Mouse (Mus musculus) forebrain, embryonic 15.5 days (tissue): ENCODE measurements around the gene Specc1. TPM values are rescaled to one million over a fixed set of nuclear protein-coding genes. Genes with fewer than 3 reads are reported as not detected.
A peak's percentile ranks its signal among the peaks of the same experiment; 100 is the strongest.

ENCODE experiments used
- ATAC-seq: fragments of 200-750 bp; cut with Nextera tagmentation; replicated peaks from 2 replicates; pipeline ENCODE4 v1.8.0; 2017; ENCODE audit warnings: mild to moderate bottlenecking, moderate TSS enrichment, moderate library complexity
- H3K27ac ChIP-seq: fragments of 300-500 bp; sonication (generic); replicated peaks from 2 replicates; pipeline ENCODE4 v1.5.1; 2015; ENCODE audit warnings: mild to moderate bottlenecking, inconsistent platforms
- H3K27me3 ChIP-seq: fragments of 300-500 bp; sonication (generic); 2 replicates; pipeline ENCODE4 v1.6.1; 2015; ENCODE audit warnings: inconsistent platforms
- H3K36me3 ChIP-seq: fragments of 300-500 bp; sonication (generic); 2 replicates; pipeline ENCODE4 v1.6.1; 2015; ENCODE audit warnings: mild to moderate bottlenecking, inconsistent platforms
- H3K4me1 ChIP-seq: fragments of 300-500 bp; sonication (generic); 2 replicates; pipeline ENCODE4 v1.6.1; 2015; ENCODE audit warnings: inconsistent platforms
- H3K4me2 ChIP-seq: fragments of 300-500 bp; sonication (generic); replicated peaks from 2 replicates; pipeline ENCODE4 v1.6.1; 2015; ENCODE audit warnings: mild to moderate bottlenecking, inconsistent platforms
- H3K4me3 ChIP-seq: fragments of 300-500 bp; sonication (generic); 2 replicates; pipeline ENCODE4 v1.5.1; 2015; ENCODE audit warnings: mild to moderate bottlenecking, inconsistent platforms
- H3K9ac ChIP-seq: fragments of 300-500 bp; sonication (generic); replicated peaks from 2 replicates; pipeline ENCODE4 v1.6.1; 2015; ENCODE audit warnings: mild to moderate bottlenecking, inconsistent platforms
- H3K9me3 ChIP-seq: fragments of 300-500 bp; sonication (generic); 2 replicates; pipeline ENCODE4 v1.6.1; 2016; ENCODE audit warnings: inconsistent platforms
- WGBS: fragments of 180-500 bp; shearing (Covaris S2); methylation state at CpG from one replicate; pipeline ENCODE4 v1.1.7; 2015; ENCODE audit warnings: mixed read lengths; 5-methylcytosine and 5-hydroxymethylcytosine counted together
- polyA plus RNA-seq: library from polyadenylated mRNA; unstranded; fragments of >200 nt; fragmentation: Nextera tagmentation; extraction: Ambion mirVana; gene quantifications from 2 replicates; pipeline ENCODE4 v1.2.1, GENCODE M21; 2015

The Specc1 gene
- polyA plus RNA-seq, 1 experiment from 2014 or later: 11.7 TPM

DNA sequence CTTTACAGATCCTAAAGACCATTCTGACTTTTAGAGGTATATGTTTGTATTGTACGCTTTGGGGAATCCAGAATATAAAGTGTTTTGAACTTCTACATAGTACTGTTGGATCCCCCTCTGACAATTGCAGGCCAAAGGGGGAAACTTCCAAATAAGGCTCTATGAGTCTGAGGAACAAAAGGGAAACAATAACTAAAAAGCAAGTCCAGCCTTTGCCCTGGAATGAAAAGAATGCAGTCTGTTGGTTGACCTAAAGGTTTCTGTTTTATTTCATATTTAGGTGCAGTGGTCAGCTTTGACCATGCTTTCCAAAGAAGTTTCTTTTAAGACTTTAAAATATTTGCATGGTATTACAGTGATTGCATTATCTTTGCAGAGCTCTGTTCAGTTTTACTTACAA lies 130.5 kb downstream of the Specc1 start:
- Histone ChIP-seq H3K9me3 (no peaks in the 10 kb centered on the region), H3K36me3 (no peaks in the 10 kb centered on the region), H3K27ac (no peak overlapping the region), H3K4me2 (no peak overlapping the region), H3K4me1 (no peaks in the 10 kb centered on the region), H3K9ac (no peak overlapping the region), H3K27me3 (no peaks in the 10 kb centered on the region), H3K4me3 (no peak overlapping the region)
- ATAC-seq: no peak
- 96% methylated on average over 1 of the region's 1 CpGs for WGBS

DNA sequence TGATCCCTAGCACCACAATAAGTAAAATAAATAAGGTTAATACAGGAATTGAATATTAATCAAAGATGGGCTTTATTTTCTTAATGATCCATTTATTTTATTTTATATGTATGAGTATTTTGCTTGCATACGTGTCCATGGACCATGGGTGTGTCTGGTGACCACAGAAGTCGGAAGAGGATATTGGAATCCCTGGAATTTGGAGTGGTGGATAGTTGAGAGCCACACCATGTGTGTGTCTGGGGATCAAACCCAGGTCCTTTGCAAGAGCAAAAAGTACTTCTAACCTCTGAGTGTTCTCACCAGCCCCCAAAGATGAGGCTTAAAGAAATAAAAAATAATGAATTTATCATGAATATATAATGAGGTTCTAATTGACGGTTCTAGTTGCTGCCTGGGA lies 132.1 kb downstream of the Specc1 start:
- no peak overlapping the region for H3K4me3 ChIP-seq
- 89% methylated on average over 3 of the region's 3 CpGs for WGBS
- H3K36me3 ChIP-seq: no peaks in the 10 kb centered on the region
- no peaks in the 10 kb centered on the region for H3K4me1 ChIP-seq
- no peaks in the 10 kb centered on the region for H3K27me3 ChIP-seq
- H3K9me3 ChIP-seq: no peaks in the 10 kb centered on the region
- H3K27ac ChIP-seq: no peak overlapping the region
- H3K4me2 ChIP-seq: no peak overlapping the region
- no peak overlapping the region for H3K9ac ChIP-seq
- ATAC-seq: no peak

DNA sequence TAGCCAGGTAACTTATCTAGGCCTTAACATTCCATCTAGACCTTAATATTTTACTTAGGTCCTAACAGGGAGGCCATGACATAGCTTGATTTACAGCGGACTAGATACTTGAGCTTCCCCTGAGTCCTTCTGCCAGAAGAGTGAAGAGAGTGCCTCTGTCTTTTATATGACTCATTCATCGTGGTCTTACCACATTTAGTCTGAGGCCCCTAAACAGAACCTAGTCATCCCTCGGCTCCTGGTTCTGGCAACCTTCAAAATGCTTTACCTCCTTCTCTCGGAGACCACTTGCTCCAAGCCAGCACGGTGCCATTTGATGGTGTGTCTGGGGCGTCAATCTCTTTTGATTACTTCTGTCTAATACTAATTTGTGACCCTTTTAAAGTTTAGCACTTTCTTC lies 133.8 kb downstream of the Specc1 start:
- Histone ChIP-seq H3K9me3 (no peaks in the 10 kb centered on the region), H3K4me3 (no peak overlapping the region), H3K27me3 (no peaks in the 10 kb centered on the region), H3K36me3 (no peaks in the 10 kb centered on the region), H3K9ac (no peak overlapping the region), H3K27ac (no peak overlapping the region), H3K4me1 (no peaks in the 10 kb centered on the region), H3K4me2 (no peak overlapping the region)
- ATAC-seq: no peak
- WGBS: 89% methylated on average over 6 of the region's 6 CpGs

DNA sequence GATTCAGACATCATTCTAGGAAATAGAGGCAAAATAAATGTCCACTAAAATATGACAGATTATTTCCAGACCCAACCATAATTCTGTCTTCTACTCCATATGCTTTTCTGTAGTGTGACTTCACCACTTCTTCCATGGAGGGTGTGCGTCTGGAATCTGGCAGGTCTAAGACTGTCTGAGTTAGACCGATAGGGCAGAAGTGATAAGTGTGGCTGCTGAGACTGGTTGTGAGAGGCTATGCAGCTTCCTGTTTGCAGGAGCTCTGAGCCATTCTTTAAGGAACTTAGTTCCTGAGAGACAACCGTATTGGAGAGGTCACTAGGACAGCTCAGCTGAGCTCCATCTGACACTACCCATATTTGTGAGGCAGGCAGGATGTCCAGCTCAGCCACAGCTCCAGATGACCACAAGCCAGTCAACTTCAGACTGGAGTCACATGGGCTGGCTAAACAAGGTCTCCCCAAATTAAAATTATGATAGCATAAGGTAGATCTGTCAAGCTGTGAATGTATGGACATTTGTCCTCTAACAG lies 146.9 kb downstream of the Specc1 start:
- Histone ChIP-seq H3K4me3 (no peak overlapping the region), H3K9me3 (no peaks in the 10 kb centered on the region), H3K9ac (no peak overlapping the region), H3K36me3 (no peaks in the 10 kb centered on the region), H3K27ac (no peak overlapping the region), H3K27me3 (no peaks in the 10 kb centered on the region), H3K4me1 (0 out of 2 replicates have a peak, but pooled peaks cover 4% of the 10 kb centered on the region), H3K4me2 (no peak overlapping the region)
- ATAC-seq: no peak
- 88% methylated on average over 3 of the region's 3 CpGs for WGBS

DNA sequence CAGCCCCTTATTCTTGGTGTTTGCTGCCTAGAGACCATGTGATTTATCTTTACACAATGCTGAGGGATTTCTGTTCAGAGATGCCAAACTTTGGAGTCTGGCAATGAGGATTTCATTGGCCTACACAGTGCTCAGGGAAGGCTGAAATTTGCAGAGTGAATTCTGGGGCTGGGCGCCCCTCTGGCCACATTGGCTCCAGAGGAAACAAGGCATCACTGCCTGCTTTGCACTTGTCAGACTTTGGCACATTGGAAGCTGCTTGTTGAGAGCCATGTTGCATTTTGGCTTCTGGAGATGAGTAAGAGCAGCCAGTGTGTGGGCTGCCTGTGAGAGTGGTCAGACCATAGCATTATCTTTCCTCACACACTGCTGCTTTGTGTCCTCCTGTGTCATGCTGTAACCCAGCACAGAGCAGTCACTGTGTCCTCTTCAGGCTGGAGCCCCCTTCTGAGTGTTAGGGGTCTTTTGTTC lies 149.9 kb downstream of the Specc1 start:
- no peak overlapping the region for H3K4me2 ChIP-seq
- H3K9me3 ChIP-seq: no peaks in the 10 kb centered on the region
- no peak overlapping the region for H3K9ac ChIP-seq
- H3K27me3 ChIP-seq: no peaks in the 10 kb centered on the region
- WGBS: 72% methylated on average over 1 of the region's 1 CpGs
- ATAC-seq: peak; percentile 29; the same call in 1 of the 2 replicates
- no peaks in the 10 kb centered on the region for H3K36me3 ChIP-seq
- peak overlapping the region; percentile 27; the same call in 1 of the 2 replicates for H3K27ac ChIP-seq
- H3K4me1 ChIP-seq: 0 out of 2 replicates have a peak, but pooled peaks cover 4% of the 10 kb centered on the region
- no peak overlapping the region for H3K4me3 ChIP-seq

DNA sequence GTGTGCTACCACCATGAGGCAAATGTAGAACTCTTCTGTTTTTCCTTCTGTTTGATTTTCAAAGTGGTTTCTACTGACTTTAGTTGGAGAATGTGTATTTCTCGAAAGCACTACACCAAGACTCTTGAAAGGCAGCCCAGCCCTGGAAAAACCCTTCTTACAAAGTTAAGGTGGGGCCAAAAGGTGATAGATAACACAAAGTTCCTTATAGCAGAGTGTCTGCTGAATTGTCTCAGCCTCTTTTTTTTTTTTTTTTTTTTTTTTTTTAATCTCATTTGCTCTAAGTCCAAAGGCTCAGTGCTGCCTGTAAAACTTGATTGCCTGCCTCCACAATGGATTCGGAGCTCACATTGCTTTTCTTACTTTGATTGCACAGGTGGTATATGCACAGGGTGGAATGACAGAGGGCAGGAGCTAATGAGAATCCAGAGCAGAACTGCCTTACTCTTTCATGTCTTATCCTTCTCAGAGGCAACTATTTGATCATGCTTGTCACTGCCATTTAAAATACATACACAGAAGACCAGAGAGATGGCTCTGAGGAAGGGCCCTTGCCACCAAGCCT lies 150.8 kb downstream of the Specc1 start:
- Histone ChIP-seq H3K4me3 (no peak overlapping the region), H3K4me1 (0 out of 2 replicates have a peak, but pooled peaks cover 4% of the 10 kb centered on the region), H3K27ac (no peak overlapping the region), H3K9ac (no peak overlapping the region), H3K27me3 (no peaks in the 10 kb centered on the region), H3K4me2 (no peak overlapping the region), H3K9me3 (no peaks in the 10 kb centered on the region), H3K36me3 (no peaks in the 10 kb centered on the region)
- ATAC-seq: no peak
- 92% methylated on average over 2 of the region's 2 CpGs for WGBS

DNA sequence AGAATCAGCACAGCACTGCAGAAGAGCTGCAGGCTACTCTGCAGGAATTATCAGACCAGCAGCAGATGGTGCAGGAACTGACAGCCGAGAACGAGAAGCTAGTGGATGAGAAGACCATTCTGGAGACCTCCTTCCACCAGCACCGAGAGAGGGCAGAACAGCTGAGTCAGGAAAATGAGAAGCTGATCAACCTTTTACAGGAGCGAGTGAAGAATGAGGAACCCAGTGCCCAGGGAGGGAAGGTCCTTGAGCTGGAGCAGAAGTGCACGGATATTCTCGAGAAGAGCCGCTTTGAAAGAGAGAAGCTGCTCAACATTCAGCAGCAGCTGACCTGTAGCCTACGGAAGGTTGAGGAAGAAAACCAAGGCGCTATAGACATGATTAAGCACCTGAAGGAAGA lies 162.0 kb downstream of the Specc1 start:
- no peak for ATAC-seq
- H3K9ac ChIP-seq: no peak overlapping the region
- H3K36me3 ChIP-seq: no peaks in the 10 kb centered on the region
- no peak overlapping the region for H3K4me2 ChIP-seq
- H3K4me3 ChIP-seq: no peak overlapping the region
- no peak overlapping the region for H3K27ac ChIP-seq
- no peaks in the 10 kb centered on the region for H3K9me3 ChIP-seq
- no peaks in the 10 kb centered on the region for H3K27me3 ChIP-seq
- WGBS: 91% methylated on average over 9 of the region's 9 CpGs
- no peaks in the 10 kb centered on the region for H3K4me1 ChIP-seq

DNA sequence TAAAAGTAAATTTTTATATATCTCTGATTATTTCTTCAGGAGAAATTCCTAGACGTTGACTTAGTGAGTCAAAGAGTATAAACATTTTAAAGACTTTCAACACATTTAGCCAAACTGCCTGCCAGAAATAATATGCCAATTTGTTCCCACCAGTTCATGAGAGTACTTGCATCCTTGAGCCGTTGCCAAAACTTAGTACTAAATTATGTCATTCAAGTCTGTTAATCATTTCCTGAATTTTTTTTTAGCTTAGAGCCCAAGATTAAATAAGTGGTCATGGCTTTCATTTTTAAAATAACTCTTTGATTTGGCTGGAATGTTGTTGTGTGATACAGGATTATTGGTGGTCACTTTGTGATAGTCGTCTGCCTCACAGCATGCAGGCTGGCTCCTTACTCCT lies 163.3 kb downstream of the Specc1 start:
- H3K4me2 ChIP-seq: no peak overlapping the region
- no peak overlapping the region for H3K27ac ChIP-seq
- H3K9ac ChIP-seq: no peak overlapping the region
- no peaks in the 10 kb centered on the region for H3K9me3 ChIP-seq
- no peaks in the 10 kb centered on the region for H3K36me3 ChIP-seq
- no peaks in the 10 kb centered on the region for H3K4me1 ChIP-seq
- H3K27me3 ChIP-seq: no peaks in the 10 kb centered on the region
- no peak overlapping the region for H3K4me3 ChIP-seq
- no peak for ATAC-seq
- WGBS: 66% methylated on average over 3 of the region's 3 CpGs

DNA sequence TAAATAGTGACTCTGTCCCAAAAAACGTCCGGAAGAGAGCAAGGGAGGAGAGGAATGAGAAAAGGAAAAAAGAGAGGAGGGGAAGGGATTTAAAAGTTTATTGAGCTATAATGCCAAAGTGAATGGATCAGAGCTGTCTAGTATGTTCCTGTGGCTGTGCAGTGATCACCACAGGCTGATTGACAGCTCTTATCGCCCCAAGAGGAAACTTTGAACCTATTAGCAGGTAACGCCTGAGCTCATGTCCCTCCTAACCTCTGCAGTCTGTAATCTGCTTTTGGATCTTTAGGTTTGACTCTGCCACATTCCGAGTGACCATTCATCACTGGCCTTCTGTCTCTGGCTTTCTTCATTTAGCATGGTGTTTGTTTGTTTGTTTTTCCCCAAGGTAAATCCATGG lies 164.8 kb downstream of the Specc1 start:
- ATAC-seq: no peak
- Histone ChIP-seq H3K36me3 (no peaks in the 10 kb centered on the region), H3K4me2 (no peak overlapping the region), H3K4me1 (no peaks in the 10 kb centered on the region), H3K9ac (no peak overlapping the region), H3K9me3 (no peaks in the 10 kb centered on the region), H3K27ac (no peak overlapping the region), H3K27me3 (no peaks in the 10 kb centered on the region), H3K4me3 (no peak overlapping the region)
- 82% methylated on average over 5 of the region's 5 CpGs for WGBS

DNA sequence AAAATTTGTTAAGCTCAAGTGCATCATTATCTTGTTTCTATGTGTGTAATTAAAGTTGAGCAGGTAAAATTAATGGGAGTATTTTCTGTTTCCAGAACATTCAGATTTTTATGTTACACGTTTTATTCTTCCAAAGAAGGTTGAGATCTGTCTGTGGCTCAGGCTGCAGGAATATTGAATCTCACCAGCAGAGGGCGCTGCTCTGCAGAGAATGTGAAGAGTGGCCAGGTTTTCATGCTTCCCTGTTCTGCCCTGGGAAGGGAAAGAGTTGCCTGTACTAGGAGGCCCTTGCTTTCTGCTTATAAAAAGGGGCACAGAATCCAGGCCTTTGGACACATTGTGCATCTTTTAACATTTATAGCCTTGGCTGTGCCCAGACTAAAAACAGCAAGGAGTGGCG lies 171.1 kb downstream of the Specc1 start:
- no peak overlapping the region for H3K9ac ChIP-seq

DNA sequence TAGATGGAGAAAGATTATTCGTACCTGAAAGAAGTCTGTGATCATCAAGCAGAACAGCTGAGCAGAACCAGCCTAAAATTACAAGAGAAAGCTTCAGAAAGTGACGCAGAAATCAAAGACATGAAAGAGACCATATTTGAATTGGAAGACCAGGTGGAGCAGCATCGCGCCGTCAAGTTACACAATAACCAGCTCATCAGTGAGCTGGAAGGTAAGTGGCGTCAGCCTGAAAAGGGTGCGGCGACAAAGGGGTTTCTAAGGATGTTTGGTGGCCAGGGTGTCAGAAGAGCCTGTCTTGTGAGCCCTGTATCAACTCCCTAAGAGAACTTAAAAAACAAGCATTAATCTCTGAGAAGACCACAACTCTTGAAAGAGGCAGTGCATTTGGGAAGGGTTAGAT lies 171.6 kb downstream of the Specc1 start:
- no peaks in the 10 kb centered on the region for H3K9me3 ChIP-seq

More for the DNA sequence above, 171.1 kb downstream of the Specc1 start:
- H3K27me3 ChIP-seq: no peaks in the 10 kb centered on the region
- WGBS: 38% methylated on average over 3 of the region's 3 CpGs
- no peaks in the 10 kb centered on the region for H3K9me3 ChIP-seq
- no peak overlapping the region for H3K27ac ChIP-seq
- peaks cover 8% of the 10 kb centered on the region; the same call in 1 of the 2 replicates for H3K4me1 ChIP-seq
- no peak overlapping the region for H3K4me3 ChIP-seq
- 0 out of 2 replicates have a peak, but pooled peaks cover 2% of the 10 kb centered on the region for H3K36me3 ChIP-seq
- peak; percentile 75 for ATAC-seq
- H3K4me2 ChIP-seq: no peak overlapping the region

DNA sequence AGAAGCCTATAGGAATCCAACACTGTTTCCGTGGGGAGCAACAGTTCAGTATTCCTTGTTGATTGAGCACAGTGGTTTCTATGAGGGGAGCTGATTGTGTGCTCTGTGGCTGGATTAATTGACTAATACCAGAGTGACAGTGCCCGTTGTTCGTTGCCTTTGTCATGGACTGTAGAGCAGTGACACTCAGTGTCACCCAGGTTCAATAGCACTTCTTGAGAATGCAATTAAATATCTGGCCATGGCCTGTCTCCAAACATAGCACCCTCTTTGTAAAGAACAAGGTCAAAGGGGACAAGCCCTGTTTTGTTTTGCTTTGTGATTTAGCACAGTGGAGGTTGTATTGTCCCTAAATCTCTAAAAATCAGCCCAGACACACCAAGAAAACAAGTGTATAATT lies 173.6 kb downstream of the Specc1 start:
- Histone ChIP-seq H3K4me3 (no peak overlapping the region), H3K4me2 (no peak overlapping the region), H3K4me1 (peaks cover 8% of the 10 kb centered on the region; the same call in 1 of the 2 replicates), H3K9ac (no peak overlapping the region), H3K27me3 (no peaks in the 10 kb centered on the region), H3K36me3 (0 out of 2 replicates have a peak, but pooled peaks cover 3% of the 10 kb centered on the region), H3K27ac (no peak overlapping the region), H3K9me3 (no peaks in the 10 kb centered on the region)
- ATAC-seq: no peak
- 12% methylated on average over 3 of the region's 3 CpGs for WGBS

More for the DNA sequence above, 171.6 kb downstream of the Specc1 start:
- peaks cover 8% of the 10 kb centered on the region; the same call in 1 of the 2 replicates for H3K4me1 ChIP-seq
- WGBS: 82% methylated on average over 8 of the region's 8 CpGs
- no peak overlapping the region for H3K4me2 ChIP-seq
- no peak for ATAC-seq
- H3K4me3 ChIP-seq: no peak overlapping the region
- no peak overlapping the region for H3K27ac ChIP-seq
- H3K9ac ChIP-seq: no peak overlapping the region
- H3K27me3 ChIP-seq: no peaks in the 10 kb centered on the region
- 0 out of 2 replicates have a peak, but pooled peaks cover 3% of the 10 kb centered on the region for H3K36me3 ChIP-seq
